Mouse (Mus musculus) limb, embryonic 10.5 days (tissue): ENCODE data around the gene Tmem129. TPM values are rescaled to one million over a fixed set of nuclear protein-coding genes. Genes with fewer than 3 reads are reported as not detected.

Source experiments
- DNase-seq: peaks from one replicate; pipeline ENCODE4 v3.0.0-alpha.2; 2017; ENCODE audit warnings: low spot score
- H3K27ac ChIP-seq: fragments of 300-500 bp; sonication (generic); 2 replicates; pipeline ENCODE4 v1.5.1; 2016; ENCODE audit warnings: mild to moderate bottlenecking
- H3K27me3 ChIP-seq: fragments of 300-500 bp; sonication (generic); 2 replicates; pipeline ENCODE4 v1.6.1; 2016; ENCODE audit warnings: low read depth, mild to moderate bottlenecking; ENCODE audit not compliant: poor library complexity, severe bottlenecking
- H3K36me3 ChIP-seq: fragments of 300-500 bp; sonication (generic); 2 replicates; pipeline ENCODE4 v1.6.1; 2016; ENCODE audit warnings: mild to moderate bottlenecking, moderate library complexity
- H3K4me1 ChIP-seq: fragments of 300-500 bp; sonication (generic); 2 replicates; pipeline ENCODE4 v1.6.1; 2016
- H3K4me3 ChIP-seq: fragments of 300-500 bp; sonication (generic); 2 replicates; pipeline ENCODE4 v1.5.1; 2016; ENCODE audit warnings: mild to moderate bottlenecking, moderate library complexity
- H3K9me3 ChIP-seq: fragments of 300-500 bp; sonication (generic); replicated peaks from 2 replicates; pipeline ENCODE4 v1.6.1; 2016; ENCODE audit warnings: mild to moderate bottlenecking
- WGBS: fragments of 180-500 bp; shearing (Covaris S2); methylation state at CpG from one replicate; pipeline ENCODE4 v1.1.7; 2016; 5-methylcytosine and 5-hydroxymethylcytosine counted together
- polyA plus RNA-seq: library from polyadenylated mRNA; unstranded; fragments of >200 nt; fragmentation: Nextera tagmentation; extraction: Ambion mirVana; gene quantifications from 2 replicates; pipeline ENCODE4 v1.2.1, GENCODE M21; 2016

Tmem129 gene
- 40.5 and 47.2 TPM in 2 replicates for polyA plus RNA-seq

- peaks cover 60% of the 10 kb centered on the region for H3K36me3 ChIP-seq
- H3K4me3 ChIP-seq: peak within 1 kb of the TSS; percentile 77
Observed at GRCm38 (mm10) chr5:33657787-33658663, at the start of gene Tmem129, which contains the start of gene Tacc3. TSS of gene Tmem129 (minus strand) at chr5:33658416. TSS of gene Tacc3 (plus strand) at chr5:33658128.

DNA sequence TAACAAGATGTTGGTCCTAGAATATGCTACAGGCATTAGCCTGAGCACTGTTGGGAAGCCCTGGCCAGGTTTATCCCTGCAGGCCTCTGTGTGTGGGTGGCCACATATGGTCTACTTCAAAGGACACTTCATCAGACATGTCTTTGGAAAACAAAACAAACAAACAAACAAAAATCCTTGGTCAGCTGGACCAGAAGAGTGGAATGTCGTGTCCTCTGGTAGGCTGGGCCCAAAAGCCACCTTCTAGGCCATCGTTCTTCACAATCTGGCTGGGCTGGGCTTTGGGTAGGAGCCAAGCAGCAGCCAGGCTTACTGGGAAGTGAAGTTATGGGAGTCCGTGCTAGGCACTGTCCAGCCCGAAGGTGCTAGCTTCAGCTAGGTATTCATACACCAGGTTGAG is 48.9 kb upstream of the Tmem129 start:
- peaks cover 31% of the 10 kb centered on the region for H3K4me1 ChIP-seq
- 58% methylated on average over 4 of the region's 4 CpGs for WGBS
- DNase-seq: no peak
- H3K27ac ChIP-seq: 0 out of 2 replicates have a peak overlapping the region, but pooled peaks have one; percentile 21
- no peaks in the 10 kb centered on the region for H3K36me3 ChIP-seq
- peaks cover 6% of the 10 kb centered on the region; the same call in 1 of the 2 replicates for H3K27me3 ChIP-seq
- H3K9me3 ChIP-seq: no peaks in the 10 kb centered on the region
- no peak overlapping the region for H3K4me3 ChIP-seq

More at GRCm38 (mm10) chr5:33657787-33658663, at the start of gene Tmem129, which contains the start of gene Tacc3:
- WGBS: under 1% methylated on average over 60 of the region's 60 CpGs
- Histone ChIP-seq H3K27ac (peak within 1 kb of the TSS; percentile 94), H3K27me3 (no peaks in the 10 kb centered on the region), H3K4me1 (peaks cover 43% of the 10 kb centered on the region), H3K9me3 (no peaks in the 10 kb centered on the region)
- peak; percentile 98 for DNase-seq

- H3K9me3 ChIP-seq: no peaks in the 10 kb centered on the region
- no peak overlapping the region for H3K4me3 ChIP-seq
- WGBS: 86% methylated on average over 1 of the region's 1 CpGs
- no peaks in the 10 kb centered on the region for H3K36me3 ChIP-seq
- peaks cover 31% of the 10 kb centered on the region for H3K4me1 ChIP-seq
- H3K27me3 ChIP-seq: peaks cover 15% of the 10 kb centered on the region
- H3K27ac ChIP-seq: 0 out of 2 replicates have a peak overlapping the region, but pooled peaks have one; percentile 21
- no peak for DNase-seq
Observed at GRCm38 (mm10) chr5:33706350-33706629, 48.1 kb upstream of the Tmem129 start.

GRCm38 (mm10) chr5:33705612-33706349 is 47.6 kb upstream of the Tmem129 start:
- Histone ChIP-seq H3K9me3 (no peaks in the 10 kb centered on the region), H3K4me1 (peaks cover 33% of the 10 kb centered on the region), H3K27me3 (peaks cover 20% of the 10 kb centered on the region), H3K27ac (peak overlapping the region; percentile 74), H3K4me3 (peak overlapping the region; percentile 16; the same call in 1 of the 2 replicates), H3K36me3 (no peaks in the 10 kb centered on the region)
- no peak for DNase-seq
- WGBS: 35% methylated on average over 9 of the region's 9 CpGs

- Histone ChIP-seq H3K36me3 (no peaks in the 10 kb centered on the region), H3K27me3 (peaks cover 27% of the 10 kb centered on the region), H3K4me1 (peaks cover 40% of the 10 kb centered on the region), H3K27ac (peak overlapping the region; percentile 74), H3K9me3 (no peaks in the 10 kb centered on the region), H3K4me3 (peak overlapping the region; percentile 16; the same call in 1 of the 2 replicates)
- DNase-seq: peak; percentile 60
- 6% methylated on average over 11 of the region's 11 CpGs for whole genome bisulfite sequencing
Observed at GRCm38 (mm10) chr5:33704945-33705611, 46.9 kb upstream of the Tmem129 start.

DNA sequence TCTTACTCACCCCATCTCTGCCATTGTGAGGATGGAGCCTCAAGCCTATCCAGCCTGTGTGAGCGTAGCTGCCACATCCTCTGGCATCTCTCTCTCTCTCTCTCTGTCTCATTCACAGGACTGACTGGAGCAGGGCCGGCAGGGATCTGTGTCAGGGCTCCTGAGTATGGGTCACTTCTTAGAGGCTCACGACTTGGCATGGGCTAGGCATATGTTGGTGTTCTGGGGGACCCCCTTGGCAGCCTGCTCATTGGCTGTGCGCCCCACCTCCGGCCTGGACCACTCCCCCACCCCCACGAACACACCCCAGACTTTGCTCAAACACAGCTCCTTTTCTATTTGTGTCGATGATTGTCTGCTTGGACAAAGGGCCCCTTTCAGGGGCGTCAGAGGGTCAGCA is 45.8 kb upstream of the Tmem129 start:
- Histone ChIP-seq H3K27me3 (peaks cover 38% of the 10 kb centered on the region), H3K4me1 (peaks cover 51% of the 10 kb centered on the region), H3K9me3 (no peaks in the 10 kb centered on the region), H3K36me3 (no peaks in the 10 kb centered on the region), H3K27ac (peak overlapping the region; percentile 27; the same call in 1 of the 2 replicates), H3K4me3 (no peak overlapping the region)
- no peak for DNase-seq
- WGBS: 75% methylated on average over 8 of the region's 8 CpGs

DNA sequence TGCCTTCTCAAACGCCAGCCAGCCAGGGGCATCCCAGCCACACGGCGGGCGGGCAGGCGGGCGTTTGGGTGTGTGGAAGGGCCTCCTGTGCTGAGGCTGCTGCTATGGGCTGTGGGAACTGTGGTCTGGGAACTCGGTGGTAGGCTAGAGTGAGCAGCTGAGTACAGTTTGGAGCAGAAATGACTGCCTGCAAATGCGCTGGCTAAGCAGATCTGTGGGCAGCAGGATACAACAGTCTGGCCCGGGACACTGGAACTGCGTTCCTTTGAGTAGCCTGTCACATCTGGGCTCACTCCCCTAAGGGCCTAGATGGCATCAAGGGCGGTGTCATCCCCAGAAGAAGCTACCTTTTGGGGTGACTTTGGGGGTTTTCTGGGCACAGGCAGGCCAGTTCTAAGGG is 43.6 kb upstream of the Tmem129 start:
- Histone ChIP-seq H3K27ac (no peak overlapping the region), H3K27me3 (peaks cover 59% of the 10 kb centered on the region), H3K4me3 (no peak overlapping the region), H3K9me3 (no peaks in the 10 kb centered on the region), H3K4me1 (peaks cover 66% of the 10 kb centered on the region), H3K36me3 (no peaks in the 10 kb centered on the region)
- DNase-seq: no peak
- WGBS: 85% methylated on average over 11 of the region's 11 CpGs

DNA sequence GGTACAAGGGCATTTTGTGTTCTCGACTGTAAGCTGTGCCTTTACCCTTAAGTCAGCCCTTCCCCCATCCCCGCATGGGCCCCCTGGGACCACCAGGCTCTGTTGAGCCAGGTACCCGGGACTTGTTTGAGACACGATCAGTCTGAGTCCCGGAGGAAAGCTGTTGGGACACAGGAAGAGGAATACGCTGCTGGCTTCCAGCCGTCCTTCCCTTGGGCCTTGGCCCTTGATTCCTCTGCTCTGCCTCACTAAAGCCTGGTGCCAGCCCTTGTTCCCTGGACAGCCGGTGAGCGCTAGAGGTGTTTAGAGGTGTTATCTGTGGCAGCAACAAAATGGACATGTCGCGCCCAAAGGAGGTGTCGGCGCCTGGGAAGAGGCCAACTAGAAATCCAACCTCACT is 41.8 kb upstream of the Tmem129 start:
- WGBS: 34% methylated on average over 13 of the region's 13 CpGs
- Histone ChIP-seq H3K27me3 (peaks cover 68% of the 10 kb centered on the region), H3K4me1 (peaks cover 71% of the 10 kb centered on the region), H3K4me3 (no peak overlapping the region), H3K27ac (peak overlapping the region; percentile 27; the same call in 1 of the 2 replicates), H3K36me3 (no peaks in the 10 kb centered on the region), H3K9me3 (no peaks in the 10 kb centered on the region)
- no peak for DNase-seq

DNA sequence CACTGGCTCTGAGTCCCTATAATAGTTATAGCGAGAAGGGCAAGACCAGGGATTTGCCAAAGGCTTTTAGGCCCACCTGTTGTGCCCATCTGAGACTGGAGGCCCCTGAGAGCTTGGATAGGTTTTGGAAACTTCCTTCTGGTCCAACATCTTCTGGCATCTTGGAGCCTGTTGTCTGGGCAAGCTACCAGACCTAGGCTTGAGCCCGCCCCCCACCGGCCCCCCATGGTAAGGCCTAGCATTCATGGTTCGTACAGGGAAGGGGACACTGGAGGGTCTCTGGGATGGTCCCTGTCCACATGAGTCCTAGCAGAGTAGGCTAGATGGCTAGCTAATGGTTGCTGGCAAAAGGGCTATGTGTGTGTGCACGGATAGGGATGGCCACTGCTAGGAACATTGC is 40.5 kb upstream of the Tmem129 start:
- DNase-seq: no peak
- no peaks in the 10 kb centered on the region for H3K36me3 ChIP-seq
- no peak overlapping the region for H3K4me3 ChIP-seq
- H3K9me3 ChIP-seq: no peaks in the 10 kb centered on the region
- peak overlapping the region; percentile 27; the same call in 1 of the 2 replicates for H3K27ac ChIP-seq
- peaks cover 80% of the 10 kb centered on the region for H3K27me3 ChIP-seq
- WGBS: 86% methylated on average over 5 of the region's 5 CpGs
- H3K4me1 ChIP-seq: peaks cover 73% of the 10 kb centered on the region

DNA sequence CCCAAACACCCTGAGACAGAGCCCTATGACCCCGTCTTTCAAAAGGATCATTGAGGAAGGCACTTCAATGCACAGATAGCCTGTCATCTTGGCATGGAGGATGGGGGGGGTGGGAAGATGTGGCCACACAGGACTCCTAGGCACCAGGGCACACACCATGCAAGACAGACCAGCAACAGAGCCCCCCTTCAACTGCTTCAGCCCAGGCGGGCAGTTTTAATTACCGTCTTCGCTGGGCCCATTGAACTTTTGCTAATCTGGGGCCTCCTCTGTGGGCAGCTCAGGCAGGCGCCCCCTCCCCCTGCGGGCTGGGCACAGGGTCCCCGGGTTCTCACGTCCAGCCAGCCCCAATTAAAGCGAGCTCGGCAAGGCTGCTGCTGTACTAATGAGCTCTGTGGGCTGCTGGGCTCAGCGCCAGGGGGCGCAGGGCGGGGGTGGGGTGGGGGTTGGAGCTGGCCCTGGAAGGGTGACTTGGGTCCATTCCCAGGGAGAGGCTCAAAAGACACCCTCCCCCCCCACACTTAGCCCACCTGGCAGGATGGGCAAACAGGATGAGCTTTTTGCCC is 39.8 kb upstream of the Tmem129 start:
- Histone ChIP-seq H3K27me3 (peaks cover 87% of the 10 kb centered on the region), H3K4me1 (peaks cover 78% of the 10 kb centered on the region), H3K36me3 (no peaks in the 10 kb centered on the region), H3K4me3 (no peak overlapping the region), H3K9me3 (no peaks in the 10 kb centered on the region), H3K27ac (peak overlapping the region; percentile 27; the same call in 1 of the 2 replicates)
- 19% methylated on average over 13 of the region's 13 CpGs for WGBS
- DNase-seq: no peak

DNA sequence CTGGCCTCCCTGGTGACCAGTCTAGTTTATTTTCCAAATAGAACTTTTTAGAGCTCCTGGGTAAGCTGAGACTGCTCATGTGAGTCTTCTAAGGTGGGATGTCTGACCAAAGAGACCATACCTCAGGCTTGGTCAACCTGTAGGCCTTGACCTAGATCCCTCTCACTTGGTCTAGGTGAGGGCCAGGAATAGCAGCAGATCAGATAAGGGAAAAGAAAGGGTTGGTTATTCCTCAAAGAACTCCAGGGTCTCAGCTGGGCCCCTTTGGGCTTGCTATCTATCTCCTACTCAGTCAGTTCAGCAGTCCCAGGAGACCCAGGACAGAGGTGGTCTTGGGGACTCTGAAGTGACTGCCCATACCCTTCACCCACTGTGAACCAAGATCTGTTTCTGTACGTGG is 39.3 kb upstream of the Tmem129 start:
- WGBS: 45% methylated on average over 1 of the region's 1 CpGs
- H3K4me1 ChIP-seq: peaks cover 83% of the 10 kb centered on the region
- H3K36me3 ChIP-seq: no peaks in the 10 kb centered on the region
- H3K27me3 ChIP-seq: peaks cover 92% of the 10 kb centered on the region
- DNase-seq: no peak
- H3K9me3 ChIP-seq: no peaks in the 10 kb centered on the region
- H3K27ac ChIP-seq: peak overlapping the region; percentile 27; the same call in 1 of the 2 replicates
- H3K4me3 ChIP-seq: no peak overlapping the region

GRCm38 (mm10) chr5:33696430-33696829 is 38.2 kb upstream of the Tmem129 start:
- Histone ChIP-seq H3K4me1 (peaks cover 92% of the 10 kb centered on the region), H3K27me3 (peaks cover 86% of the 10 kb centered on the region), H3K4me3 (peak overlapping the region; percentile 58; the same call in 1 of the 2 replicates), H3K36me3 (no peaks in the 10 kb centered on the region), H3K9me3 (no peaks in the 10 kb centered on the region), H3K27ac (peak overlapping the region; percentile 94)
- 46% methylated on average over 5 of the region's 5 CpGs for WGBS
- DNase-seq: no peak
